Mouse (Mus musculus) embryonic fibroblast, embryonic 13.5 days (primary cell): Measurements from ENCODE around the gene Gm4952.

ENCODE experiments used
- CTCF ChIP-seq: IDR thresholded peaks from 2 replicates; pipeline ENCODE4 v1.5.1; 2011; ENCODE audit warnings: mild to moderate bottlenecking, control low read depth, low read length, moderate library complexity, borderline replicate concordance; ENCODE audit not compliant: insufficient read depth
- POLR2A ChIP-seq: IDR thresholded peaks from 2 replicates; pipeline ENCODE4 v1.6.1; 2011; ENCODE audit warnings: low read depth, mild to moderate bottlenecking, control low read depth, low read length, moderate library complexity

DNA sequence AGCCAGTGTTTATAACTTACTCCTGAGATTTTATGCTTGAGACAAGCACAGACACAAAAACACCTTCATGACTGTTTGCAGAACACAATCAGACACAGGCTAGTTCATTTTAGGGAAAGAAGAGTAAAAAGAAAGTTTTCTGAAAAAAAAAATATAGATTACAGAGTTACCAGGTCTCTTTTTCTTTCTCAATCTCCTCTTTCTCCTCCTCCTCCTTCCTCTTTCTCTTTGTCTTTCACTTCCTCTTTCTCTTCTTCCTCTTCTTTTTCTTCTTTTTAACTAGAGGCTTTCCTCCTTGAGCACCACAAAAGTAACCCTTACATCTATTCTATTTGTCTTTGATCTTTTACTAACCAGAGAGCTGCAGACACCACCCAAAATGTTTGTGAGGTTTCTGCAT is 35.6 kb upstream of the Gm4952 start:
- no peak for TF ChIP-seq POLR2A
- TF ChIP-seq CTCF: no peak
